Mouse (Mus musculus): ENCODE measurements around the gene Nf2. TPM values are rescaled to one million over a fixed set of nuclear protein-coding genes. Genes with fewer than 3 reads are reported as not detected.

Nf2 gene
- polyA plus RNA-seq, 1 experiment from 2014 or later, result 70.9 TPM

GRCm38 (mm10) chr11:4861816-4862604 is 12.7 kb upstream of the Nf2 start:
- WGBS, result 58% methylated on average over 11 of the region's 11 CpGs
- Histone ChIP-seq H3K9me3 (no peaks in the 10 kb centered on the region), H3K4me2 (replicated peaks) (no peak overlapping the region), H3K4me1 (no peaks in the 10 kb centered on the region; the same call in 1 of the 2 replicates), H3K36me3 (no peaks in the 10 kb centered on the region), H3K9ac (replicated peaks) (no peak overlapping the region), H3K27me3 (no peaks in the 10 kb centered on the region), H3K27ac (replicated peaks) (no peak overlapping the region), H3K4me3 (no peak overlapping the region)
- ATAC-seq (ENCODE audit: low FRiP score, low read depth), result no peak

- Histone ChIP-seq H3K27me3 (no peaks in the 10 kb centered on the region), H3K4me2 (replicated peaks) (no peak overlapping the region), H3K4me3 (no peak overlapping the region), H3K9me3 (no peaks in the 10 kb centered on the region), H3K36me3 (no peaks in the 10 kb centered on the region), H3K4me1 (no peaks in the 10 kb centered on the region; the same call in 1 of the 2 replicates), H3K27ac (replicated peaks) (no peak overlapping the region), H3K9ac (replicated peaks) (no peak overlapping the region)
- 65% methylated on average over 1 of the region's 1 CpGs for WGBS
- ATAC-seq (ENCODE audit: low FRiP score, low read depth), result no peak
These were observed 11.7 kb upstream of the Nf2 start for GRCm38 (mm10) chr11:4860986-4861385.

DNA sequence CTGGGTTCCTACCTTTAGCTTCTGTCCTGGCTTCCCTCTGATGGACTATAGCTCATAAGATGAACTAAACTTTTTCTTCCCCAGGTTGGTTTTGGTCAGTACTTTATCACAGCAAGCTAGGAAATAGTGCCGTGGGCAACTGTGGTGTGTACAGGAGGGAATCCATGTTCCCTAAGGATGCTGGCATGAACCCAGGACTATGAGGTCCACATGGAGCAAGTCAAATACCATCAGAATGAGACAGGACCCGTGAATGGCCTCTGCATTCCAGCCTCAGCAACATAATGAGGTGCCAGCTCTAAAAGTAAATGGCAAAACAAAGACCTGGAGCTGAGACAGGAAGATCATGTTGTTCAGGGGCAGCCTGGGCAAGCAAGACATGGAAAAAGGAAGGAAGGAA is 9.1 kb upstream of the Nf2 start:
- no peak overlapping the region for H3K9ac ChIP-seq (replicated peaks)
- H3K27me3 ChIP-seq, result no peaks in the 10 kb centered on the region
- H3K9me3 ChIP-seq, result no peaks in the 10 kb centered on the region
- no peak overlapping the region for H3K4me3 ChIP-seq
- no peak overlapping the region for H3K4me2 ChIP-seq (replicated peaks)
- ATAC-seq (ENCODE audit: low FRiP score, low read depth), result no peak
- 64% methylated on average over 2 of the region's 2 CpGs for WGBS
- H3K36me3 ChIP-seq, result no peaks in the 10 kb centered on the region
- H3K4me1 ChIP-seq, result no peaks in the 10 kb centered on the region; the same call in 1 of the 2 replicates
- H3K27ac ChIP-seq (replicated peaks), result no peak overlapping the region

GRCm38 (mm10) chr11:4854181-4854580 is 4.8 kb upstream of the Nf2 start:
- no peak overlapping the region for H3K27ac ChIP-seq (replicated peaks)
- no peak for ATAC-seq (ENCODE audit: low FRiP score, low read depth)
- WGBS, result 91% methylated on average over 5 of the region's 5 CpGs
- H3K4me2 ChIP-seq (replicated peaks), result no peak overlapping the region
- H3K9ac ChIP-seq (replicated peaks), result no peak overlapping the region
- H3K4me3 ChIP-seq, result no peak overlapping the region
- H3K9me3 ChIP-seq, result no peaks in the 10 kb centered on the region
- H3K4me1 ChIP-seq, result no peaks in the 10 kb centered on the region
- no peaks in the 10 kb centered on the region for H3K27me3 ChIP-seq
- no peaks in the 10 kb centered on the region for H3K36me3 ChIP-seq

GRCm38 (mm10) chr11:4853021-4853420 is 3.7 kb upstream of the Nf2 start:
- Histone ChIP-seq H3K4me1 (peaks cover 2% of the 10 kb centered on the region), H3K36me3 (no peaks in the 10 kb centered on the region), H3K27me3 (no peaks in the 10 kb centered on the region), H3K9ac (replicated peaks) (no peak overlapping the region), H3K9me3 (no peaks in the 10 kb centered on the region), H3K4me2 (replicated peaks) (no peak overlapping the region), H3K4me3 (no peak overlapping the region), H3K27ac (replicated peaks) (no peak overlapping the region)
- no peak for ATAC-seq (ENCODE audit: low FRiP score, low read depth)

- Histone ChIP-seq H3K36me3 (no peaks in the 10 kb centered on the region; the same call in 1 of the 2 replicates), H3K9me3 (no peaks in the 10 kb centered on the region), H3K27ac (replicated peaks) (no peak overlapping the region), H3K4me3 (no peak overlapping the region), H3K9ac (replicated peaks) (no peak overlapping the region), H3K4me2 (replicated peaks) (no peak overlapping the region), H3K4me1 (peaks cover 16% of the 10 kb centered on the region), H3K27me3 (no peaks in the 10 kb centered on the region)
- 92% methylated on average over 2 of the region's 2 CpGs for WGBS
- ATAC-seq (ENCODE audit: low FRiP score, low read depth), result no peak
These were observed 1.1 kb upstream of the Nf2 start for GRCm38 (mm10) chr11:4850404-4850803.

GRCm38 (mm10) chr11:4848483-4849248 is 670 bp downstream of the Nf2 start:
- H3K27me3 ChIP-seq, result no peaks in the 10 kb centered on the region
- no peaks in the 10 kb centered on the region for H3K9me3 ChIP-seq
- no peaks in the 10 kb centered on the region; the same call in 1 of the 2 replicates for H3K36me3 ChIP-seq
- ATAC-seq (ENCODE audit: low FRiP score, low read depth), result peak; percentile 69
- H3K4me1 ChIP-seq, result peaks cover 16% of the 10 kb centered on the region
- WGBS, result 2% methylated on average over 50 of the region's 50 CpGs
- H3K4me3 ChIP-seq, result peak overlapping the region; percentile 98
- peak overlapping the region; percentile 95 for H3K9ac ChIP-seq (replicated peaks)
- peak overlapping the region; percentile 74 for H3K4me2 ChIP-seq (replicated peaks)
- peak overlapping the region; percentile 85 for H3K27ac ChIP-seq (replicated peaks)

- no peaks in the 10 kb centered on the region for H3K4me1 ChIP-seq
- no peak overlapping the region for H3K9ac ChIP-seq (replicated peaks)
- H3K4me2 ChIP-seq (replicated peaks), result no peak overlapping the region
- 89% methylated on average over 3 of the region's 3 CpGs for WGBS
- H3K27ac ChIP-seq (replicated peaks), result no peak overlapping the region
- no peaks in the 10 kb centered on the region for H3K9me3 ChIP-seq
- H3K36me3 ChIP-seq, result no peaks in the 10 kb centered on the region; the same call in 1 of the 2 replicates
- H3K4me3 ChIP-seq, result no peak overlapping the region
- no peak for ATAC-seq (ENCODE audit: low FRiP score, low read depth)
- no peaks in the 10 kb centered on the region for H3K27me3 ChIP-seq
These were observed 8.3 kb downstream of the Nf2 start for GRCm38 (mm10) chr11:4840942-4841526.

DNA sequence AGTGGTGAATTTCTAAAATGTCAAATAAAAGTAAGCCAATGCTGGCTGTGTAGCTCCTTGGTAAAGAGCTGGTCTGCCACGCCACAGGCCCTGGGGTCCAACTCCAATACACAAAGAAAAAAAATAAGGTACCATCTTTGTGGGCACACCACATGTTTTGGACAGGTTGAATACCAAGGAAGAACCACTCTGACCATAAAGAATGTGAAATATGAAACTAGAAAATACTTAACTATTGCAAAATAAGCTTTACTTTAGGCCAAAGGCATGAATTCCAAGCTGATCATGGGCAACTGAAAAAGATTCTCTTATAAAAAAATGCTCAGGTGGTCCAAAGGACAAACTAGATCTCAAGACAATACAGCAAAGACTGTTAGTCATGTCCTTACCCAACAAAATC is 11.1 kb downstream of the Nf2 start:
- no peak overlapping the region for H3K4me2 ChIP-seq (replicated peaks)
- H3K27ac ChIP-seq (replicated peaks), result no peak overlapping the region
- no peaks in the 10 kb centered on the region for H3K27me3 ChIP-seq
- no peak overlapping the region for H3K4me3 ChIP-seq
- no peaks in the 10 kb centered on the region for H3K9me3 ChIP-seq
- H3K9ac ChIP-seq (replicated peaks), result no peak overlapping the region
- no peaks in the 10 kb centered on the region for H3K36me3 ChIP-seq
- no peak for ATAC-seq (ENCODE audit: low FRiP score, low read depth)
- 95% methylated on average over 1 of the region's 1 CpGs for WGBS
- no peaks in the 10 kb centered on the region for H3K4me1 ChIP-seq

DNA sequence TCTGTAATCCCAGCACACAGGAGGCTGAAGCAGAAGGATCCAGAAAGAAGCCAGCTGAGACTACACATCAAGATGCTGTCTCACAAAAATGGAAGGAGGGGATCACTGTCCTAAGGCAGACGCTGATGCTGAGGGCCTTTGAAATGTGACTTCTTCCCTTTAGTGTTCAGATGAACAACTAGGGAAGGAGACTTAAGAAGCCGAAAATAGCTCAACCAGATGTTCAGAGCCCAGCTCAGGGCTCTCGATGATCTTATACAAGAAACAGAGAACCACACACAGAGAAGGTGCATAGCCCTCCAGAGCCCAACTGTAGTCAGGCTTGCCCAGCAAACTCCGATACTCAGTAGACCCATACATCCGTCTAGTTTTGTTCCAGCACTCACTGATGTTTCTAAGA is 12.0 kb downstream of the Nf2 start:
- Histone ChIP-seq H3K4me2 (replicated peaks) (no peak overlapping the region), H3K27ac (replicated peaks) (no peak overlapping the region), H3K9ac (replicated peaks) (no peak overlapping the region), H3K4me1 (no peaks in the 10 kb centered on the region), H3K27me3 (no peaks in the 10 kb centered on the region), H3K9me3 (no peaks in the 10 kb centered on the region), H3K4me3 (no peak overlapping the region), H3K36me3 (no peaks in the 10 kb centered on the region)
- 82% methylated on average over 5 of the region's 5 CpGs for WGBS
- ATAC-seq (ENCODE audit: low FRiP score, low read depth), result no peak

GRCm38 (mm10) chr11:4836755-4837154 is 12.6 kb downstream of the Nf2 start:
- no peak for ATAC-seq (ENCODE audit: low FRiP score, low read depth)

GRCm38 (mm10) chr11:4835436-4835835 is 13.9 kb downstream of the Nf2 start:
- Histone ChIP-seq H3K4me3 (no peak overlapping the region), H3K4me1 (no peaks in the 10 kb centered on the region), H3K4me2 (replicated peaks) (no peak overlapping the region), H3K36me3 (no peaks in the 10 kb centered on the region), H3K9me3 (no peaks in the 10 kb centered on the region), H3K9ac (replicated peaks) (no peak overlapping the region), H3K27me3 (no peaks in the 10 kb centered on the region), H3K27ac (replicated peaks) (no peak overlapping the region)
- no peak for ATAC-seq (ENCODE audit: low FRiP score, low read depth)
- WGBS, result 94% methylated on average over 6 of the region's 6 CpGs

More at GRCm38 (mm10) chr11:4836755-4837154, 12.6 kb downstream of the Nf2 start:
- no peak overlapping the region for H3K4me2 ChIP-seq (replicated peaks)
- no peaks in the 10 kb centered on the region for H3K9me3 ChIP-seq
- 67% methylated on average over 6 of the region's 6 CpGs for WGBS
- H3K27ac ChIP-seq (replicated peaks), result no peak overlapping the region
- H3K9ac ChIP-seq (replicated peaks), result no peak overlapping the region
- no peaks in the 10 kb centered on the region for H3K36me3 ChIP-seq
- no peak overlapping the region for H3K4me3 ChIP-seq
- H3K27me3 ChIP-seq, result no peaks in the 10 kb centered on the region
- H3K4me1 ChIP-seq, result no peaks in the 10 kb centered on the region

Measured in midbrain, embryonic 12.5 days (tissue).